Mouse (Mus musculus) left cerebral cortex, adult 11 months (tissue): ENCODE data around the gene Spns1.
"Not testable (repeated sequence)": the region's sequence is repeated elsewhere in the genome, so short reads cannot be mapped to it uniquely, and the experiment has no call there.

Experiments
- DNase-seq: peaks from one replicate; pipeline ENCODE4 v3.0.0; 2022; ENCODE audit warnings: low spot score

Gene Spns1

DNA sequence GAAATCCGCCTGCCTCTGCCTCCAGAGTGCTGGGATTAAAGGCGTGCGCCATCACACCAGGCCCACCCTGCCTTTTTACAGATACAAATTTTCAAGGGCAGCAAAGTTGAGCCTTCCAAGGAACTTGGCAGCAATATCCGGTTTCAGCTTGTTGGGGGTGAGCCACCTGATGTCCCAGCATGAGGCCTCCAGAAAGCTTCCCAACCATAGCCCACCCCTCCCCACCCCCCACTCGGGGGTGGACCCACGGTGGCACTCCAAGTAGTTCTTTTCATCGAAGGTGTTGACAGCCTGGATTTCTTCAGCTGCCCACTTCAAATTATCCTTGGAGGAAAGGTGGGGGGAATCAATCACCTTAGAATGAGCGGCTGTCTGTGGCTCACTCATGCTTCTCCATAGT, 38.3 kb downstream of the Spns1 start:
- DNase-seq, result no peak

DNA sequence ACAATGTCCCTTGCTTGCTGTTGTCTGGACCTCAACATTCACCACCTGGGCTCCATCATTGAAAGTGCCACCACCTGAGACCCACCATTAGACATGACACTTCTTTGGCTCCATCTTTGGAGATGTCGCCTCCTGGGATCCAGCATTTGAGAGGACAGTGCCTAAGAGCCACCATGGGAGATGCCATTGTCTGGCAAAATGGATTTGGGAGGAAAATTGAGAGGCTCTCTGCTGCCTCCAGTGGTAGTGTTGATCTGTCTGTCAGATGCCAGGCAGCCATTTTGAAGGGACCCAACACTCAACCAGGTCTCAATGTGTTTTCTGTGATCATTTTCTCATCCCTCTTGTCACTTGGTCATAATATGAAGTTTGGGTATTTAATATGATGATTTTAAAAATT, 41.7 kb downstream of the Spns1 start:
- no peak for DNase-seq

DNA sequence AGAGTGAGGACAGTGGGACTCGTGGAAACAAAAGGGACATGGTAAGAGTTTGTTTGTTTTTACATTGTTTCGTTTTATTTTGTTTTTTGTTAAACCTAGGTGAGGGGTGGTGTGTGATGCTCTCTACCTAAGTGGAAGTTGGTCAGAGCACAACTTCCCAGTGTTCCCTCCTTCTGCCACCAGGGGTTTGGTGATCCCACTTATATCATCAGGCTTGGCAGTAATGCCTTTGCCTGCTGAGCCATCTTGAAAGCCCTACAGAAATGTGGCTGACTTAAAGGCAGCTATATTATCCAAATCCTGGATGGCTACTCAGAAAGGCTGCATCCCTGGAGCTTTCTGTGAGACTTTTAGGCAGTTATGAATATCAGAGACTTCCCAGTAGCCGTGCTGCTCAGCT, 44.6 kb downstream of the Spns1 start:
- no peak for DNase-seq

DNA sequence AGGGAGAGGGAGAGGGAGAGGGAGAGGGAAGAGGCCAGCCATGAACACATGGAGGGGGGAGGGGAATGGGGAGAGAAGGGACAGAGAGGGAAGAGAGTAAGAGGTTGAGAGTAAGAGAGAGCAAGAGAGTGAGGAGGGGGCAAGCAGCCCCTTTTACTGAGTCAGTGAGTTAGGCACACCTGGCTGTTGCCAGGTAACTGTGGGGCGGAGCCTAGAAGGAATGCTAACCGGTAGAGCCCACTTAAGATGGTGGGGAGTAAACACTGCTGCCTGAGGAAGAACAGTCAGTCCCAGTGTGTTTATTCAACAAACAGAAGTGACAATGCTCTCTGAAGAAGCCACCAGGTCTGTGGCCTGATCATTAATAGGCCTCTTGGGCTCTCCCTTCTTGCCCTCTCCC, 46.6 kb downstream of the Spns1 start:
- no peak for DNase-seq

DNA sequence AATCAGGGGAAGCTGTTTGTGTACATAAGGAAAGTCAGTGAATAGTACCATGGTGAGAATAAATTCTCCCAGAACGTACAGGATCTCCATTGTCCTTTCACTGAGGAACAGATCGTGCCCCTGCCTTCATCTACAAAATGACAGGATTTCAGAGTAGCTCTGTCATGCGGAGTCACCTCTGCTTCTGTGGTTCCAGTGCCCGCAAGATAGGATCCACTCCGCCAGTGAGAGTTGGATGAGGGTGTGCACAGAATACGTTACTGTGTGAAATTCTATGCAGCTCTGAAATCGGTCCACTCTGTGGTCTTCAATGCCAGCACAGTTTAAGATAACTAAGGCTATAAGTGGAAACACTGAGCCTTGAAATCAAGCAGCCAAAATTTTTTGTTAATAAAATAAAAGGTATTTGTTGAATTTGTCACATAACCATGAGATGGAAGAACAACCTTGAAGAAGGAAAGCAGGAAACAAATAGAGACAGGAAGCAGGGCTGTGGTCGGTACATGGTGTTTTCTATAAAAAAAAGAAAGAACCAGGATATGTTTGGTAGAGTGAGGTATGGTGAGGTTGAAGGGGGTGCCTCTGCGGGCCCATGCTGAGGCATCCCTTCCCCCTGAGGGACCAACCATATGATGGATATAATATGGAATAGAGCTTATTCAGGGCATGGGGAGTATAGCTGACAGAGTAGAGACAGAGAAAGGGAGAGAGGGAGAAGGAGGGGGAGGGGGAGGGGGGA, 47.2 kb downstream of the Spns1 start:
- DNase-seq, result no peak

DNA sequence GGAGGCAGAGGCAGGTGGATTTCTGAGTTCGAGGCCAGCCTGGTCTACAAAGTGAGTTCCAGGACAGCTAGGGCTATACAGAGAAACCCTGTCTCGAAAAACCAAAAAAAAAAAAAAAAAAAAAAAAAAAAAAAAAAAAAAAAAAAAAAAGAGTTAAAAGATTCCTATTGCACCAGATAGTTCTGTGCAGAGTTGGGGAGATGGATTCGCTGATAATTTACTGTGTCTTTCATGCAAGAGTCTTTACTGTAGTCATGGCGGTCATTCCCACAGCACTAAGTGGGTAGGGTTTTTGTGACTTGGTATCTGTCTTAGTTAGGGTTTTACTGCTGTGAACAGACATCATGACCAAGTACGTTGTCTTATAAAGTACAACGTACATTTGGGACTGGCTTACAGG, 48.4 kb downstream of the Spns1 start:
- not testable (repeated sequence) for DNase-seq

DNA sequence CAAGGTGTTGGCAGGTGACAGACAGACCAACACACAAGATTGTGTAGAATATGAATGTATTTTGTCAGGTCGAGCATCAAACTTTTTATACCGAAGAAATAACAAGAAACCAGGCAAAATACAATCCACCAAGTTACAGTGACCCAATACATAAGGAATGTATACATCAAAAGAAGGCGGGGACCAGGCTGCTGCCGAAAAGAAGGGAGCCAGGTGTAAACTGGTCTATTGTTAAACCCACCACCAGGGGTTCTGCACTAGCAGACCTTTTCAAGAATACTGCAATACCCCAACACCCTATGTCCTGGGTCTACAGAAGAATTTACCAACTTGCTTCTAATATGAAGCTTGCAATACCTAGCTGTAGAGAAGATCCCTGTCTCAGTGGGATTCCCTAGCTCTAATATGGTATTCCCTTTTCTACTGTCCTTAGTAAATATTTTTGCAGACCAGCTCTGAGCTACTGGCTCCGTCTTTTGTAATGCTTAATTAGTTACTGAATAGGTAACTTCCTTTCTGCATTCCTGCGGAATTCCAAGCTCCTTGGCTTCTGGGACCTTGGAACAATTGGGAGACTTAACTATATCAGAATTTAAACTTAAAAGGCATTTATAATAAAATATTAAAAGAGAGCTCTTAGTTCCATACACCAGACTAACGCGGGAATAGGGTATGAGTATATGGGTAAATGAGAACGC, 51.5 kb downstream of the Spns1 start:
- DNase-seq, result not testable (repeated sequence)

DNA sequence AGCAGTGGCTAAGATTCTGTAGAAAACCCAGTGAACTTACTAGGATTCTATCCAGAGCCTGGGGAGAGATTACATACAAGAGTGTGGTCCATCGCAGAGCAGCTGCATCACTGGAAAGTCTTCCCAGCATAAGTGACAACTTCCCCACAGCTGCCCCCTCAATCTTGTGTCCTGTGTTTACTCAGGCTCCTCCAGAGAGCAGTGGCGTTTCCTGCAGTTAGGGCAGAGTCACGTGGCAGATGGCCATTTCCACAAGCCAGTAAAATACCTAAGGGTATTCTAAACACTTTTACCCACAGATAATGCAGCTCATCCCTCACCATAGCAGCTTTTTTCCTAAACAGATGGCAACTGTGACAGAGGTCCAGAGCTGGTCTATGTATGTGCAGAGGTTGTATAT, 52.5 kb downstream of the Spns1 start:
- no peak for DNase-seq

DNA sequence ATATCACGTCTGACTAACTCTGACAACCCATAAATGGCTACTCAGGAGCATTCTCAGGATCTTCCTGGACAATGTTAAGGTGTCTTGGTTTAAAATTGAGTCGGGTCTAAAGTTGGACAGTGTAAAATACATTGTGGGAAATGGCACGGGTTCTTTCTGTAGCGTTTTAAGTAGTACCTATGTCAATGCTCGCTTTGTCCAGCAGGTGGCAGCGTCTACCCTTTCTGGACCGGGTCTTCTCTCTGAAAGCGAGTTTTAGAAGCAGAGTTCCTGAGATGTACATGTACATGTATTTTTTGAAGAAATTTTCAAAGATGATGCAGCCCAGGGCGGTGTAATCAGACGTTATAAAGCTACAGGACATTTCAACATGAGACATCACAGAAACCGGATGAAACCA, 53.5 kb downstream of the Spns1 start:
- DNase-seq, result peak; percentile 61
